Mouse (Mus musculus): ENCODE results near the gene Mgst3. TPM values are rescaled to one million over a fixed set of nuclear protein-coding genes. Genes with fewer than 3 reads are reported as not detected.
A peak's percentile ranks its signal among the peaks of the same experiment; 100 is the strongest.
"Not testable (repeated sequence)": the region's sequence is repeated elsewhere in the genome, so short reads cannot be mapped to it uniquely, and the experiment has no call there.

Gene Mgst3
- polyA plus RNA-seq, 1 experiment from 2014 or later, result 226 TPM

GRCm38 (mm10) chr1:167358731-167359130 lies 34.9 kb downstream of the Mgst3 start:
- Histone ChIP-seq H3K27ac (ENCODE audit: low read depth, low read length) (no peak overlapping the region), H3K4me3 (ENCODE audit: low read depth, low read length) (no peak overlapping the region), H3K9ac (replicated peaks; ENCODE audit: low read depth, low read length) (no peak overlapping the region), H3K36me3 (ENCODE audit: control insufficient read depth, insufficient read depth, low read length) (peaks cover 9% of the 10 kb centered on the region), H3K4me1 (ENCODE audit: control insufficient read depth, insufficient read depth, low read length) (no peaks in the 10 kb centered on the region), H3K27me3 (ENCODE audit: control insufficient read depth, insufficient read depth, low read length) (no peaks in the 10 kb centered on the region), H3K9me3 (ENCODE audit: control insufficient read depth, low read length) (no peaks in the 10 kb centered on the region), H3K4me2 (ENCODE audit: low read depth, low read length) (no peak overlapping the region)
- ATAC-seq (ENCODE audit: low read depth), result no peak
- WGBS, result 87% methylated on average over 9 of the region's 9 CpGs

- Histone ChIP-seq H3K9ac (replicated peaks; ENCODE audit: low read depth, low read length) (no peak overlapping the region), H3K4me3 (ENCODE audit: low read depth, low read length) (no peak overlapping the region), H3K9me3 (ENCODE audit: control insufficient read depth, low read length) (no peaks in the 10 kb centered on the region), H3K4me1 (ENCODE audit: control insufficient read depth, insufficient read depth, low read length) (no peaks in the 10 kb centered on the region), H3K27ac (ENCODE audit: low read depth, low read length) (no peak overlapping the region), H3K4me2 (ENCODE audit: low read depth, low read length) (no peak overlapping the region), H3K36me3 (ENCODE audit: control insufficient read depth, insufficient read depth, low read length) (peaks cover 8% of the 10 kb centered on the region), H3K27me3 (ENCODE audit: control insufficient read depth, insufficient read depth, low read length) (no peaks in the 10 kb centered on the region)
- WGBS, result 95% methylated on average over 9 of the region's 9 CpGs
- ATAC-seq (ENCODE audit: low read depth), result no peak
Observed at GRCm38 (mm10) chr1:167357387-167357786, 36.3 kb downstream of the Mgst3 start.

- Histone ChIP-seq H3K27me3 (ENCODE audit: control insufficient read depth, insufficient read depth, low read length) (no peaks in the 10 kb centered on the region; the same call in 1 of the 2 replicates), H3K4me2 (ENCODE audit: low read depth, low read length) (no peak overlapping the region), H3K36me3 (ENCODE audit: control insufficient read depth, insufficient read depth, low read length) (peaks cover 8% of the 10 kb centered on the region), H3K9ac (replicated peaks; ENCODE audit: low read depth, low read length) (no peak overlapping the region), H3K9me3 (ENCODE audit: control insufficient read depth, low read length) (no peaks in the 10 kb centered on the region), H3K27ac (ENCODE audit: low read depth, low read length) (no peak overlapping the region), H3K4me1 (ENCODE audit: control insufficient read depth, insufficient read depth, low read length) (peaks cover 3% of the 10 kb centered on the region; the same call in 1 of the 2 replicates), H3K4me3 (ENCODE audit: low read depth, low read length) (no peak overlapping the region)
- ATAC-seq (ENCODE audit: low read depth), result no peak
- WGBS, result 89% methylated on average over 14 of the region's 14 CpGs
Observed at GRCm38 (mm10) chr1:167352403-167352802, 41.2 kb downstream of the Mgst3 start.

GRCm38 (mm10) chr1:167350597-167351415 lies 42.8 kb downstream of the Mgst3 start:
- Histone ChIP-seq H3K36me3 (ENCODE audit: control insufficient read depth, insufficient read depth, low read length) (0 out of 2 replicates have a peak, but pooled peaks cover 3% of the 10 kb centered on the region), H3K4me2 (ENCODE audit: low read depth, low read length) (peak overlapping the region; percentile 76), H3K9ac (replicated peaks; ENCODE audit: low read depth, low read length) (peak overlapping the region; percentile 75), H3K4me1 (ENCODE audit: control insufficient read depth, insufficient read depth, low read length) (peaks cover 3% of the 10 kb centered on the region; the same call in 1 of the 2 replicates), H3K27me3 (ENCODE audit: control insufficient read depth, insufficient read depth, low read length) (no peaks in the 10 kb centered on the region; the same call in 1 of the 2 replicates), H3K4me3 (ENCODE audit: low read depth, low read length) (peak overlapping the region; percentile 68), H3K27ac (ENCODE audit: low read depth, low read length) (no peak overlapping the region), H3K9me3 (ENCODE audit: control insufficient read depth, low read length) (no peaks in the 10 kb centered on the region)
- 36% methylated on average over 13 of the region's 13 CpGs for WGBS
- no peak for ATAC-seq (ENCODE audit: low read depth)

GRCm38 (mm10) chr1:167349815-167350596 lies 43.6 kb downstream of the Mgst3 start, which contains the start of gene Aldh9a1:
Aldh9a1 (plus strand) TSS chr1:167349991.
- peak; percentile 98 for ATAC-seq (ENCODE audit: low read depth)
- Histone ChIP-seq H3K9me3 (ENCODE audit: control insufficient read depth, low read length) (no peaks in the 10 kb centered on the region), H3K27ac (ENCODE audit: low read depth, low read length) (peak within 1 kb of the TSS; percentile 71), H3K36me3 (ENCODE audit: control insufficient read depth, insufficient read depth, low read length) (no peaks in the 10 kb centered on the region), H3K4me1 (ENCODE audit: control insufficient read depth, insufficient read depth, low read length) (peaks cover 3% of the 10 kb centered on the region; the same call in 1 of the 2 replicates), H3K4me2 (ENCODE audit: low read depth, low read length) (peak within 1 kb of the TSS; percentile 76), H3K9ac (replicated peaks; ENCODE audit: low read depth, low read length) (peak within 1 kb of the TSS; percentile 75), H3K4me3 (ENCODE audit: low read depth, low read length) (peak within 1 kb of the TSS; percentile 68), H3K27me3 (ENCODE audit: control insufficient read depth, insufficient read depth, low read length) (no peaks in the 10 kb centered on the region; the same call in 1 of the 2 replicates)
- WGBS, result under 1% methylated on average over 55 of the region's 55 CpGs

GRCm38 (mm10) chr1:167349206-167349605 lies 44.4 kb downstream of the Mgst3 start:
- not testable (repeated sequence) for H3K4me3 ChIP-seq (ENCODE audit: low read depth, low read length); H3K27ac ChIP-seq (ENCODE audit: low read depth, low read length); H3K36me3 ChIP-seq (ENCODE audit: control insufficient read depth, insufficient read depth, low read length); H3K9ac ChIP-seq (replicated peaks; ENCODE audit: low read depth, low read length); H3K4me2 ChIP-seq (ENCODE audit: low read depth, low read length); H3K27me3 ChIP-seq (ENCODE audit: control insufficient read depth, insufficient read depth, low read length); H3K4me1 ChIP-seq (ENCODE audit: control insufficient read depth, insufficient read depth, low read length); ATAC-seq (ENCODE audit: low read depth); H3K9me3 ChIP-seq (ENCODE audit: control insufficient read depth, low read length)
- 64% methylated on average over 3 of the region's 3 CpGs for WGBS

GRCm38 (mm10) chr1:167345994-167346520 lies 47.6 kb downstream of the Mgst3 start:
- not testable (repeated sequence) for H3K4me1 ChIP-seq (ENCODE audit: control insufficient read depth, insufficient read depth, low read length)

GRCm38 (mm10) chr1:167342831-167343230 lies 50.8 kb downstream of the Mgst3 start:
- H3K4me2 ChIP-seq (ENCODE audit: low read depth, low read length), result no peak overlapping the region
- H3K27me3 ChIP-seq (ENCODE audit: control insufficient read depth, insufficient read depth, low read length), result peaks cover 4% of the 10 kb centered on the region; the same call in 1 of the 2 replicates
- no peak for ATAC-seq (ENCODE audit: low read depth)
- WGBS, result 93% methylated on average over 10 of the region's 10 CpGs
- no peak overlapping the region for H3K4me3 ChIP-seq (ENCODE audit: low read depth, low read length)
- H3K9ac ChIP-seq (replicated peaks; ENCODE audit: low read depth, low read length), result no peak overlapping the region
- no peak overlapping the region for H3K27ac ChIP-seq (ENCODE audit: low read depth, low read length)
- H3K36me3 ChIP-seq (ENCODE audit: control insufficient read depth, insufficient read depth, low read length), result no peaks in the 10 kb centered on the region
- H3K9me3 ChIP-seq (ENCODE audit: control insufficient read depth, low read length), result no peaks in the 10 kb centered on the region
- no peaks in the 10 kb centered on the region for H3K4me1 ChIP-seq (ENCODE audit: control insufficient read depth, insufficient read depth, low read length)

More at GRCm38 (mm10) chr1:167345994-167346520, 47.6 kb downstream of the Mgst3 start:
- not testable (repeated sequence) for H3K9ac ChIP-seq (replicated peaks; ENCODE audit: low read depth, low read length); H3K4me2 ChIP-seq (ENCODE audit: low read depth, low read length); H3K27ac ChIP-seq (ENCODE audit: low read depth, low read length); H3K36me3 ChIP-seq (ENCODE audit: control insufficient read depth, insufficient read depth, low read length); ATAC-seq (ENCODE audit: low read depth); H3K4me3 ChIP-seq (ENCODE audit: low read depth, low read length); H3K9me3 ChIP-seq (ENCODE audit: control insufficient read depth, low read length); H3K27me3 ChIP-seq (ENCODE audit: control insufficient read depth, insufficient read depth, low read length)
- 94% methylated on average over 10 of the region's 10 CpGs for WGBS

Measured in neural tube, embryonic 14.5 days (tissue).